Mouse (Mus musculus): Measurements from ENCODE around the gene Hdac8. TPM values are rescaled to one million over a fixed set of nuclear protein-coding genes. Genes with fewer than 3 reads are reported as not detected.

The Hdac8 gene
- polyA plus RNA-seq, 1 experiment from 2014 or later, result 6.0 TPM

- ATAC-seq (ENCODE audit: low FRiP score, low TSS enrichment) (no peak), DNase-seq (ENCODE audit: low spot score) (no peak)
- H3K4me3 ChIP-seq (ENCODE audit: low read depth, low read length), result no peak overlapping the region
- no peaks in the 10 kb centered on the region for H3K27me3 ChIP-seq (ENCODE audit: control insufficient read depth, insufficient read depth, low read length)
- H3K9me3 ChIP-seq (ENCODE audit: control insufficient read depth, low read length), result no peaks in the 10 kb centered on the region
- H3K4me1 ChIP-seq (replicated peaks; ENCODE audit: control insufficient read depth, insufficient read depth), result no peaks in the 10 kb centered on the region
- 64% methylated on average over 4 of the region's 4 CpGs for WGBS
- H3K27ac ChIP-seq (replicated peaks), result no peak overlapping the region
- H3K36me3 ChIP-seq (ENCODE audit: control insufficient read depth, insufficient read depth, low read length), result no peaks in the 10 kb centered on the region
- no peak overlapping the region for H3K4me2 ChIP-seq (replicated peaks; ENCODE audit: low read depth)
- no peak overlapping the region for H3K9ac ChIP-seq (ENCODE audit: low read length)
- no peak for TF ChIP-seq EP300 (optimal IDR thresholded peaks at IDR 0.05)
- TF ChIP-seq CTCF (IDR thresholded peaks at IDR 0.05; ENCODE audit: low read depth), result no peak
Measured at GRCm38 (mm10) chrX:102479665-102480064, 25.5 kb downstream of the Hdac8 start.

GRCm38 (mm10) chrX:102478965-102479364 lies 26.2 kb downstream of the Hdac8 start:
- DNase-seq (ENCODE audit: low spot score) (no peak), ATAC-seq (ENCODE audit: low FRiP score, low TSS enrichment) (no peak)
- Histone ChIP-seq H3K9me3 (ENCODE audit: control insufficient read depth, low read length) (no peaks in the 10 kb centered on the region), H3K27ac (replicated peaks) (no peak overlapping the region), H3K4me3 (ENCODE audit: low read depth, low read length) (no peak overlapping the region), H3K4me2 (replicated peaks; ENCODE audit: low read depth) (no peak overlapping the region), H3K27me3 (ENCODE audit: control insufficient read depth, insufficient read depth, low read length) (no peaks in the 10 kb centered on the region), H3K9ac (ENCODE audit: low read length) (no peak overlapping the region), H3K4me1 (replicated peaks; ENCODE audit: control insufficient read depth, insufficient read depth) (no peaks in the 10 kb centered on the region), H3K36me3 (ENCODE audit: control insufficient read depth, insufficient read depth, low read length) (no peaks in the 10 kb centered on the region)
- TF ChIP-seq EP300 (optimal IDR thresholded peaks at IDR 0.05), result no peak
- TF ChIP-seq CTCF (IDR thresholded peaks at IDR 0.05; ENCODE audit: low read depth), result peak; percentile 82
- 33% methylated on average over 4 of the region's 4 CpGs for WGBS

- Histone ChIP-seq H3K9ac (ENCODE audit: low read length) (no peak overlapping the region), H3K4me3 (ENCODE audit: low read depth, low read length) (no peak overlapping the region), H3K9me3 (ENCODE audit: control insufficient read depth, low read length) (no peaks in the 10 kb centered on the region), H3K4me2 (replicated peaks; ENCODE audit: low read depth) (no peak overlapping the region), H3K27me3 (ENCODE audit: control insufficient read depth, insufficient read depth, low read length) (no peaks in the 10 kb centered on the region), H3K27ac (replicated peaks) (no peak overlapping the region), H3K36me3 (ENCODE audit: control insufficient read depth, insufficient read depth, low read length) (no peaks in the 10 kb centered on the region), H3K4me1 (replicated peaks; ENCODE audit: control insufficient read depth, insufficient read depth) (no peaks in the 10 kb centered on the region)
- TF ChIP-seq CTCF (IDR thresholded peaks at IDR 0.05; ENCODE audit: low read depth) (no peak), EP300 (optimal IDR thresholded peaks at IDR 0.05) (no peak)
- 86% methylated on average over 3 of the region's 3 CpGs for WGBS
- ATAC-seq (ENCODE audit: low FRiP score, low TSS enrichment), result no peak
- no peak for DNase-seq (ENCODE audit: low spot score)
Measured at GRCm38 (mm10) chrX:102478481-102478880, 26.7 kb downstream of the Hdac8 start.

- no peak overlapping the region for H3K27ac ChIP-seq (replicated peaks)
- H3K4me1 ChIP-seq (replicated peaks; ENCODE audit: control insufficient read depth, insufficient read depth), result no peaks in the 10 kb centered on the region
- H3K9ac ChIP-seq (ENCODE audit: low read length), result no peak overlapping the region
- WGBS, result 33% methylated on average over 3 of the region's 3 CpGs
- H3K4me3 ChIP-seq (ENCODE audit: low read depth, low read length), result no peak overlapping the region
- no peaks in the 10 kb centered on the region for H3K27me3 ChIP-seq (ENCODE audit: control insufficient read depth, insufficient read depth, low read length)
- H3K36me3 ChIP-seq (ENCODE audit: control insufficient read depth, insufficient read depth, low read length), result no peaks in the 10 kb centered on the region
- ATAC-seq (ENCODE audit: low FRiP score, low TSS enrichment) (no peak), DNase-seq (ENCODE audit: low spot score) (peak; percentile 58)
- no peaks in the 10 kb centered on the region for H3K9me3 ChIP-seq (ENCODE audit: control insufficient read depth, low read length)
- TF ChIP-seq CTCF (IDR thresholded peaks at IDR 0.05; ENCODE audit: low read depth) (peak; percentile 79), EP300 (optimal IDR thresholded peaks at IDR 0.05) (no peak)
- H3K4me2 ChIP-seq (replicated peaks; ENCODE audit: low read depth), result no peak overlapping the region
Measured at GRCm38 (mm10) chrX:102476784-102477183, 28.4 kb downstream of the Hdac8 start.

GRCm38 (mm10) chrX:102475555-102475954 lies 29.6 kb downstream of the Hdac8 start:
- Histone ChIP-seq H3K9ac (ENCODE audit: low read length) (no peak overlapping the region), H3K9me3 (ENCODE audit: control insufficient read depth, low read length) (no peaks in the 10 kb centered on the region), H3K27me3 (ENCODE audit: control insufficient read depth, insufficient read depth, low read length) (no peaks in the 10 kb centered on the region), H3K4me1 (replicated peaks; ENCODE audit: control insufficient read depth, insufficient read depth) (no peaks in the 10 kb centered on the region), H3K27ac (replicated peaks) (no peak overlapping the region), H3K4me2 (replicated peaks; ENCODE audit: low read depth) (no peak overlapping the region), H3K4me3 (ENCODE audit: low read depth, low read length) (no peak overlapping the region), H3K36me3 (ENCODE audit: control insufficient read depth, insufficient read depth, low read length) (no peaks in the 10 kb centered on the region)
- ATAC-seq (ENCODE audit: low FRiP score, low TSS enrichment) (no peak), DNase-seq (ENCODE audit: low spot score) (no peak)
- 80% methylated on average over 5 of the region's 5 CpGs for WGBS
- TF ChIP-seq EP300 (optimal IDR thresholded peaks at IDR 0.05) (no peak), CTCF (IDR thresholded peaks at IDR 0.05; ENCODE audit: low read depth) (no peak)

GRCm38 (mm10) chrX:102418343-102419127 lies 86.6 kb downstream of the Hdac8 start:
- Histone ChIP-seq H3K27ac (replicated peaks) (no peak overlapping the region), H3K36me3 (ENCODE audit: control insufficient read depth, insufficient read depth, low read length) (no peaks in the 10 kb centered on the region), H3K4me2 (replicated peaks; ENCODE audit: low read depth) (no peak overlapping the region), H3K4me1 (replicated peaks; ENCODE audit: control insufficient read depth, insufficient read depth) (no peaks in the 10 kb centered on the region), H3K4me3 (ENCODE audit: low read depth, low read length) (no peak overlapping the region), H3K27me3 (ENCODE audit: control insufficient read depth, insufficient read depth, low read length) (no peaks in the 10 kb centered on the region), H3K9ac (ENCODE audit: low read length) (no peak overlapping the region), H3K9me3 (ENCODE audit: control insufficient read depth, low read length) (no peaks in the 10 kb centered on the region)
- TF ChIP-seq CTCF (IDR thresholded peaks at IDR 0.05; ENCODE audit: low read depth) (no peak), EP300 (optimal IDR thresholded peaks at IDR 0.05) (no peak)
- ATAC-seq (ENCODE audit: low FRiP score, low TSS enrichment) (no peak), DNase-seq (ENCODE audit: low spot score) (no peak)
- 67% methylated on average over 8 of the region's 8 CpGs for WGBS

Data from stomach, postnatal 0 days (tissue).